Mouse (Mus musculus) heart, embryonic 12.5 days (tissue): ENCODE data around the gene Prkag2. TPM values are rescaled to one million over a fixed set of nuclear protein-coding genes. Genes with fewer than 3 reads are reported as not detected.

Source experiments
- ATAC-seq: fragments of 200-750 bp; cut with Nextera tagmentation; 2 replicates; pipeline ENCODE4 v1.8.0; 2017; ENCODE audit warnings: moderate TSS enrichment, moderate library complexity; ENCODE audit not compliant: insufficient number of reproducible peaks, low FRiP score
- H3K27ac ChIP-seq: fragments of 300-500 bp; sonication (generic); 2 replicates; pipeline ENCODE4 v1.5.1; 2016; ENCODE audit warnings: mild to moderate bottlenecking, moderate library complexity; ENCODE audit not compliant: poor library complexity, severe bottlenecking
- H3K27me3 ChIP-seq: fragments of 300-500 bp; sonication (generic); replicated peaks from 2 replicates; pipeline ENCODE4 v1.6.1; 2016; ENCODE audit warnings: mild to moderate bottlenecking, moderate library complexity
- H3K36me3 ChIP-seq: fragments of 300-500 bp; sonication (generic); 2 replicates; pipeline ENCODE4 v1.6.1; 2016; ENCODE audit warnings: mild to moderate bottlenecking, moderate library complexity
- H3K4me1 ChIP-seq: fragments of 300-500 bp; sonication (generic); replicated peaks from 2 replicates; pipeline ENCODE4 v1.6.1; 2016; ENCODE audit warnings: mild to moderate bottlenecking
- H3K4me2 ChIP-seq: fragments of 300-500 bp; sonication (generic); 2 replicates; pipeline ENCODE4 v1.6.1; 2016; ENCODE audit warnings: mild to moderate bottlenecking, moderate library complexity
- H3K4me3 ChIP-seq: fragments of 300-500 bp; sonication (generic); 2 replicates; pipeline ENCODE4 v1.5.1; 2016; ENCODE audit warnings: mild to moderate bottlenecking
- H3K9ac ChIP-seq: fragments of 300-500 bp; sonication (generic); 2 replicates; pipeline ENCODE4 v1.6.1; 2016; ENCODE audit warnings: mild to moderate bottlenecking, moderate library complexity
- H3K9me3 ChIP-seq: fragments of 300-500 bp; sonication (generic); replicated peaks from 2 replicates; pipeline ENCODE4 v1.6.1; 2016; ENCODE audit warnings: mild to moderate bottlenecking, moderate library complexity
- WGBS: fragments of 180-500 bp; shearing (Covaris S2); methylation state at CpG from one replicate; pipeline ENCODE4 v1.1.7; 2016; 5-methylcytosine and 5-hydroxymethylcytosine counted together
- polyA plus RNA-seq: library from polyadenylated mRNA; unstranded; fragments of >200 nt; fragmentation: Nextera tagmentation; extraction: Ambion mirVana; gene quantifications from 2 replicates; pipeline ENCODE4 v1.2.1, GENCODE M21; 2016

The Prkag2 gene
- polyA plus RNA-seq, 1 experiment from 2014 or later, result 105 TPM

DNA sequence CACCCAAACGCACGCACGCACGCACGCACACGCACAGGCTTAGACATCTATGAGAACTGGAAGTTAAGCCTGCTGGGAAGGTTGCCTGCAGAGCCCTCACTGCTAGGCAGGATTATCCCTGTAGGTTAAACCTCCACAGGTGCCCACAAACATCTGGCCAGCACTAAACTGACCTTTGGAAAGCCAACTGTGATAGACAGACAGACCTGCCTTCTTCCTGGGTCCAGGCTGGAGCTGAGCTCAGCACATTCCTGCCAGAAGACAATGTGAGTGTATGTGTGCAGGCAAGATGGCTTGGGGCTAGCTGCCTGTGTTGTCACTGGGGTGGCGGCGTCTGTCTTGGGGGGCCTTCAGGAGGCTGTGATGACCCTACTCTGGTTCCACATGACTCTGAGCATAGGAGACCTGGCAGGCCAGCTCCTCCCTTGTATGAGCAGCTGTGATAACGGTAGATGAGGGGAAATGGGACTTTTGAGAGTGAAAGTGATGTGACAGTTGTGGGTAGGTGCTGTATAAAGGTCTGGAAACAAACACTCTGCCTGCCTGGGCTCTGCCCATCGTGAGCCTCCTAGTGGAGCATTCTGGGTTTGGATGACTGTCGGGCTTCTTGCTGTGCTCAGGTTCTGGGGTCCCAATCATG lies 131.1 kb downstream of the Prkag2 start:
- WGBS, result 52% methylated on average over 11 of the region's 11 CpGs
- H3K9me3 ChIP-seq, result no peaks in the 10 kb centered on the region
- no peak for ATAC-seq
- peaks cover 52% of the 10 kb centered on the region for H3K4me1 ChIP-seq
- H3K4me3 ChIP-seq, result no peak overlapping the region
- no peak overlapping the region for H3K27ac ChIP-seq
- H3K9ac ChIP-seq, result no peak overlapping the region
- H3K36me3 ChIP-seq, result no peaks in the 10 kb centered on the region
- H3K4me2 ChIP-seq, result no peak overlapping the region; the same call in 1 of the 2 replicates
- 0 out of 2 replicates have a peak, but pooled peaks cover 16% of the 10 kb centered on the region for H3K27me3 ChIP-seq

DNA sequence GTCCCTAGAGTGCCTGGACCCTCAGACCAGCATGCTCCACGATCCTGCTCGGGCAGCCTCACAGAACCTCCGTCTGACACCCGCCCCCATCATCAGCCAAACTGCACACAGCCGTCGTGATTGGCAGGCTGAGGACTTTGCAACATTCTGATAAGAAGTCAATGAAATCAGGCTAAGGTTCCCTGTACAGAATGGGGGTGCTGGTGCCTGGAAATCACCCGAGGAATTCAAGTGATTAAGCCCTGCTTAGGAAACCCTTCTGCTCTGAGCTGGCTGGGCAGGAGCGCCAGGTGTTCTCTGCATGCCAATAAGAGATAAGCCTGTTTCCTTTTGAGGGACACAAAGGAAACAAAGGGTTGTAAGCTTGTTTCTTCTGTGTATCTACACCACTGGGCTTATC lies 131.7 kb downstream of the Prkag2 start:
- Histone ChIP-seq H3K27me3 (0 out of 2 replicates have a peak, but pooled peaks cover 16% of the 10 kb centered on the region), H3K4me3 (no peak overlapping the region), H3K4me2 (peak overlapping the region; percentile 31), H3K4me1 (peaks cover 50% of the 10 kb centered on the region), H3K9ac (no peak overlapping the region), H3K9me3 (no peaks in the 10 kb centered on the region), H3K36me3 (no peaks in the 10 kb centered on the region), H3K27ac (no peak overlapping the region)
- no peak for ATAC-seq
- 9% methylated on average over 8 of the region's 8 CpGs for WGBS

DNA sequence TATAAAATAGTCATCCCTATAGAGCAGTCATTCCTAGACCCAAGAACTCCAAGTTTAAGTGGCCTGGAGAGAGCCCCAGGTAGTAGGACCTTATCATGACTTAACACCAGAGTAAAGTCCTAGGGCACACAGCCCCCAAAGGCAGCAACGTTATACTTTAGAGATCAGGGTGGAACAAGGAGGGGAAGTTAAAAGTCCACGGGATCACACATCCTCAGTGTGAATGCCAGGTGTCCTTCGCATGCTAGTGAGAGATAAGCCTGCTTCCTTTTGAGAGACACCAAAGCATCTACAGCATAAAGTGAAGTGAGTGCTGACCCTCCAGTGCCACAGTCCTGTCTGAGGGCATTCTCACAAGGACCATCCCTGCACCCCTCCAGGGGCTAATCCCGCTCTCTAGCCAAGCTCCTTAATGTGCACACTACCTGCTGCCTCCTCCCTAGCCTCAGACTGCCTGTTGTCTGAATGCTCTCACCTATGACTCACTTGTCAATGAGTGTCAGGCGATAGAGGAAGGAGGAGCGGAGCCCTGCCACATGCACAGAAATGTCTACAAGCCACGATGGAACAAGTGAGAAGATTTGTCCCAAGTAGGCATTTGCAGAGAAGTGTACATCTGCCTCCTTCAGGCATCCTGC lies 132.4 kb downstream of the Prkag2 start:
- Histone ChIP-seq H3K36me3 (no peaks in the 10 kb centered on the region), H3K27ac (no peak overlapping the region), H3K9me3 (no peaks in the 10 kb centered on the region), H3K4me3 (no peak overlapping the region), H3K9ac (no peak overlapping the region), H3K27me3 (0 out of 2 replicates have a peak, but pooled peaks cover 16% of the 10 kb centered on the region), H3K4me1 (peaks cover 48% of the 10 kb centered on the region), H3K4me2 (no peak overlapping the region)
- no peak for ATAC-seq
- WGBS, result 30% methylated on average over 7 of the region's 7 CpGs

DNA sequence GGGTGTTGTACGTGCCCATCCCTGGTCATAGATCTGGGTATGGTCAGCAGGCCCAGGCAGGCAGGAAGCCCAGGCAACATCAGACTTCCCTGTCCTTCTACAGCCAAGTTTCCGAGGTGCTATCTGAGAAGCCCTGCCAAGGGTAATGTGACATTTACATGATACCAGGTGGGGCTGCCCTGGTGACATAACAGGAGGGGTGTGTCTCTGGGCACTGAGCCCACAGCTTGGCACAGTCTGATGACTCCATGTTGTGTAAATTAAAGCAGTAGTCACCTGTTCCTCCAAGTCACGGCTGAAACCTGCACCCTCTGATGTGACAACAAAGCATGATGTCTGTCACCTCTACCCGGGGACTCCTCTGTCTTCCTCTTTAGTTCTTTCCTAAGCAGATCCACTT lies 136.7 kb downstream of the Prkag2 start:
- ATAC-seq, result no peak

DNA sequence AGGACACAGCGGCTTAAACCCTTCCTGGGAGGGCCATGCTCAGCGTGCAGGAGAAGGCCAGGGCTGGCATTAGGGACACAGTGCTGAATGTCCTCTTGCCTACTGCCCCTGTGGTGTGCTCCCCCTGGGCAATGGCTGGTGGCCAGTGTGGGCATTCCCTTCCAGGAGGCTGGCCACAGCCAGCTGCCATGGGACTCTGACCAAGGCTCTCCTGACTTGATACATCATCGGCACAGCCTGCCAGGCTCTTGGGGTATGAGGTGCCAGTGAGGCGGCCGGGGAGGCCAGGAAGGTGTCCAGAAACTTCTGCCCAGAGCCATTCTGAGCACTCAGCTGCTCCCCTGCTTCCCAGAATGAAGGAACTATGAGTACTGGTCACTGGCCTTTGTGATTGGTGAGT lies 139.7 kb downstream of the Prkag2 start:
- Histone ChIP-seq H3K4me1 (peaks cover 25% of the 10 kb centered on the region), H3K36me3 (no peaks in the 10 kb centered on the region), H3K4me2 (no peak overlapping the region), H3K27me3 (0 out of 2 replicates have a peak, but pooled peaks cover 3% of the 10 kb centered on the region), H3K9ac (no peak overlapping the region), H3K4me3 (no peak overlapping the region), H3K9me3 (no peaks in the 10 kb centered on the region; the same call in 1 of the 2 replicates), H3K27ac (no peak overlapping the region)
- no peak for ATAC-seq
- 90% methylated on average over 5 of the region's 5 CpGs for WGBS

More for the DNA sequence above, 136.7 kb downstream of the Prkag2 start:
- no peak overlapping the region for H3K9ac ChIP-seq
- WGBS, result 64% methylated on average over 4 of the region's 4 CpGs
- 0 out of 2 replicates have a peak, but pooled peaks cover 12% of the 10 kb centered on the region for H3K27me3 ChIP-seq
- no peak overlapping the region for H3K4me3 ChIP-seq
- no peaks in the 10 kb centered on the region for H3K36me3 ChIP-seq
- no peaks in the 10 kb centered on the region for H3K9me3 ChIP-seq
- H3K27ac ChIP-seq, result no peak overlapping the region
- peaks cover 43% of the 10 kb centered on the region for H3K4me1 ChIP-seq
- H3K4me2 ChIP-seq, result no peak overlapping the region

DNA sequence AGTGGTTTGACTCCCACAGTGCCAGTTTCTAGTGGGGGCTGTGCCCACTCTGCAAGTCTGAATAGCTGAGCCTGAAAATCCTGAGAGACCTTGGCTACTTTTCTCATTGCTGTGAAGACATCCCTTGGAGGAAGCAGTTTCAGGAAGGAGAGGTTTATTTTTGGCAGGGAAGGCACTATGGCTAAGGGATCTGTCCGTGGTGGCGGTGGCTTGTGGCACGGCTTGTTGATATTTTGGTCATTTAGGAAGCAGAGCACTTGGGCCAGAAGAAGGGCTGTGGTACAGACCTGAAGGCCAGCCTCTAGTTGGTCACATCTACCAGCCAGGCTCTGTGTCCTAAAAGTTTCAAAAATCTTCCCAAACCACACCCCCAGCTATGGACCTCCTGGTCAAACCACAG lies 140.7 kb downstream of the Prkag2 start:
- Histone ChIP-seq H3K4me1 (peaks cover 25% of the 10 kb centered on the region), H3K27ac (no peak overlapping the region), H3K9ac (no peak overlapping the region), H3K4me2 (no peak overlapping the region), H3K36me3 (no peaks in the 10 kb centered on the region), H3K4me3 (no peak overlapping the region), H3K27me3 (no peaks in the 10 kb centered on the region), H3K9me3 (no peaks in the 10 kb centered on the region; the same call in 1 of the 2 replicates)
- WGBS, result 48% methylated on average over 3 of the region's 3 CpGs
- no peak for ATAC-seq

DNA sequence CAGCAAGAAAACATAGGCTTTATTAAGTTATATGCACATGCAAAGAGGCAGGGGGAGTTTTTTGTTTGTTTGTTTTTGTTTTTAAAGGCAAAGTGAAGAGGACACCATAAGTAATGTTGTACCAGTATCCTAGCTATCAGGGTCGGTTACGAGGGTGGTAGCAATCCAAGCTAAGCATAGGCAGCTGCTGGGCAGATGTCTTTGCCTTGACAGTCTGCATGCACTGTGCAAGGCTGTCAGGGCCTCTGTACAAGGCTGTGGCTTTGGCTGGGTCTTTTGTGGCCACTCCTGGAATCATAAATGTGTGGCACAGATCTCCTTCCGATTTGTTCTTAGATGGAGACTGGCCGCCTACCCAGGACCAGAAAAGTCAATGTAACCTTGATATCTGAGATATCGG lies 141.8 kb downstream of the Prkag2 start:
- H3K27ac ChIP-seq, result no peak overlapping the region
- H3K4me3 ChIP-seq, result no peak overlapping the region
- H3K9me3 ChIP-seq, result no peaks in the 10 kb centered on the region; the same call in 1 of the 2 replicates
- 78% methylated on average over 5 of the region's 5 CpGs for WGBS
- ATAC-seq, result no peak
- H3K27me3 ChIP-seq, result no peaks in the 10 kb centered on the region
- no peak overlapping the region for H3K4me2 ChIP-seq
- H3K4me1 ChIP-seq, result peaks cover 20% of the 10 kb centered on the region
- no peaks in the 10 kb centered on the region for H3K36me3 ChIP-seq
- H3K9ac ChIP-seq, result no peak overlapping the region

DNA sequence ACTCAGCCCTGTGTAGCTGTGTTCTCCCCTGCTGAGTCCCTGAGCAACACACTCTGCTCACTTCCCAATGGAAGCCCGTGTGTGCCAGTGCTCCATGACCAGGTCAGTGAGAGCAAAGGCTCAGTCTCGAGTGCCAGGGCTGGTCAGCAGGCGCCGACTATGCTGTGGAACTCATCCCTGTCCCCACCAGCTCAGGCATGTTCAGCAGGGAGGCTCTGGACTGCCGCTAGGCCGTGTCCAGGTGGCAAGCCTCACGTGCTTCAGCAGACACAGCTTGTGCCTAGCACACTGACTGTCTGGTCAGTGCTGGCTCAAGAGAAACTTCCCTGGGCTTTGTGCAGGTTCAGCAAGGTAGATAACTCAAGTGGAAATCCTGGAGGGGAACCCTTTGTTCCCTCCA lies 143.6 kb downstream of the Prkag2 start:
- peaks cover 31% of the 10 kb centered on the region for H3K4me1 ChIP-seq
- H3K9me3 ChIP-seq, result no peaks in the 10 kb centered on the region; the same call in 1 of the 2 replicates
- no peak overlapping the region for H3K9ac ChIP-seq
- no peak overlapping the region for H3K4me2 ChIP-seq
- H3K27ac ChIP-seq, result no peak overlapping the region
- H3K36me3 ChIP-seq, result no peaks in the 10 kb centered on the region
- ATAC-seq, result no peak
- WGBS, result 84% methylated on average over 7 of the region's 7 CpGs
- H3K27me3 ChIP-seq, result no peaks in the 10 kb centered on the region
- no peak overlapping the region for H3K4me3 ChIP-seq

DNA sequence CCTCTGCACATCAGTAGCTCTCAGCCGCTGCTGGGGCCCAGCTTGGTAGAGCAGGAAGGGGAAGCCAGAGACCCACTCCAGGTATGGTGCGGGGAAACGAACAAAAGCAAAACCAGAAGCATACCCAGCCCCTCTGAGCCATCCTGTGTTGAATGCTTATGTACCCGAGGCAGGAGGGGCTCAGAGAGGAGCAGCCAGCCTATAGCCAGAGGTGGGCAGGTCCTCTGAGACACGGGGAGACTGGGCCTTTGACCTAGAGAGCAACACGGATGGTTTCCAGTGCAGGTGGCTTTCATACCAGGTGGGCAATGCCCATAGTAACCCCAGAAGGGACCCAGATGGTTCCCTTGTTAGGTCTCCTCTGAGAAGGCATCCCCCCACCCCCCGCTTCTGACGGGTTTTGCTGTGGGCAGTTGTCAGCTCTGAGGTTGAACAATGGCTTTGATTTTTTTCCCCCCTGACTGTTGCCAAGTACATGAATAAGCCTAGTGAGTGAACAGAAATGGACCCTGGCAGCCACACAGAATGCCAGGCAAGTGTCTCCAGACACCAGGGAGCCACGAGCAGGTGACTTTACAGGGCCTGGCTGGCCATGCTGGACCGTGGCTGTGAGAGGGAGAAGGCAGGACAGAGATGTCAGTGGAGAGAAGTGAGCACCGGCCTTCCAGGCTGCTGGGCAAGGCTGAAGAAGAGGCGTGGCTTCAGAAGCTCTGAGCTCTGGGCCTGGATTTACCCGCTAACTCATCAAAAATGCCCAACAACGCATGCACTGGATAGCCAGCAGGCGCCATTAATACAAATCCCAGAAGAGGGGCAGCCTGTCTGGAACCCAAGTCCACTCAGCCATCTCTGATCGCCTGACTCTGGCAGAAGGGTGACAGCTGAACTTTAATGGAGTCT lies 147.3 kb downstream of the Prkag2 start:
- Histone ChIP-seq H3K27me3 (0 out of 2 replicates have a peak, but pooled peaks cover 3% of the 10 kb centered on the region), H3K9ac (no peak overlapping the region), H3K27ac (no peak overlapping the region), H3K4me1 (peaks cover 21% of the 10 kb centered on the region), H3K36me3 (no peaks in the 10 kb centered on the region), H3K9me3 (no peaks in the 10 kb centered on the region; the same call in 1 of the 2 replicates), H3K4me3 (no peak overlapping the region), H3K4me2 (no peak overlapping the region)
- no peak for ATAC-seq
- 63% methylated on average over 16 of the region's 16 CpGs for WGBS

DNA sequence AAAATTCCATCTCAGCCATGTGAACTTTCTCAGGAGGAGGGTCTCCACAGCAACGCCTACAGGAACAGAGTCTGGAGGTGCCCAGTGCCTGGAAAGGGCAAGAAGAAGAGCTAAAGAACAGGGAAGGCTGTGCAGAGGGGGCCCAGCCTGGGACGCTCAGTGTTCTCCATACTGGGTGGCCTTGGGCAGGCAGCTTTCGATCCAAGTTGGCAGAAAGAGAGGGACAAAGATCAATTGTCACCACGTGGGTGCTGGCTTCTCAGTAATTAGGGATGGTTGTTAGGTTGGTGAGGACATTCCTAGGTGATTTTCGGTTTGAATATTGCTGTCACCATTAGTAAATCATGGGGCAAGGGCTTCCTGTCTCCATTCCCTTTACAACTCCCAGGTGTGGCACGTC lies 148.2 kb downstream of the Prkag2 start:
- Histone ChIP-seq H3K36me3 (no peaks in the 10 kb centered on the region; the same call in 1 of the 2 replicates), H3K27ac (no peak overlapping the region)

More for the DNA sequence above, 148.2 kb downstream of the Prkag2 start:
- 81% methylated on average over 6 of the region's 6 CpGs for WGBS
- 0 out of 2 replicates have a peak, but pooled peaks cover 3% of the 10 kb centered on the region for H3K27me3 ChIP-seq
- H3K9ac ChIP-seq, result no peak overlapping the region
- peaks cover 21% of the 10 kb centered on the region for H3K4me1 ChIP-seq
- ATAC-seq, result no peak
- H3K9me3 ChIP-seq, result no peaks in the 10 kb centered on the region; the same call in 1 of the 2 replicates
- H3K4me2 ChIP-seq, result no peak overlapping the region
- no peak overlapping the region for H3K4me3 ChIP-seq
